Mouse (Mus musculus) cortical plate, adult 2 months (tissue): Measurements from ENCODE around the gene Atf7ip. TPM values are rescaled to one million over a fixed set of nuclear protein-coding genes. Genes with fewer than 3 reads are reported as not detected.

ENCODE experiments used
- H3K27ac ChIP-seq: fragments of 200-500 bp; 2 replicates; pipeline ENCODE4 v1.5.1; 2012; ENCODE audit warnings: low read length, control low read depth, inconsistent platforms; ENCODE audit not compliant: insufficient read depth
- H3K4me1 ChIP-seq: fragments of 200-500 bp; 2 replicates; pipeline ENCODE4 v1.6.1; 2011; ENCODE audit warnings: low read length; ENCODE audit not compliant: control insufficient read depth, insufficient read depth
- H3K4me3 ChIP-seq: fragments of 200-500 bp; 2 replicates; pipeline ENCODE4 v1.5.1; 2011; ENCODE audit warnings: mild to moderate bottlenecking, low read length, control low read depth; ENCODE audit not compliant: insufficient read depth
- CTCF ChIP-seq: fragments of 200-500 bp; IDR thresholded peaks from 2 replicates; pipeline ENCODE4 v1.5.1; 2011; ENCODE audit warnings: mild to moderate bottlenecking, control low read depth, low read length; ENCODE audit not compliant: insufficient read depth; ENCODE audit errors: extremely low read depth
- POLR2A ChIP-seq: fragments of 200-500 bp; IDR thresholded peaks from 2 replicates; pipeline ENCODE4 v1.6.1; 2011; ENCODE audit warnings: mild to moderate bottlenecking, low read length, control low read depth; ENCODE audit not compliant: insufficient read depth; ENCODE audit errors: extremely low read depth
- polyA plus RNA-seq: library from polyadenylated mRNA; depleted of rRNA; stranded (reverse); fragments of >200 nt; gene quantifications from 2 replicates; pipeline ENCODE4 v1.2.3, GENCODE M21; 2012

Atf7ip gene
- polyA plus RNA-seq, 1 experiment = 39.5 TPM

- peak; percentile 64 for TF ChIP-seq CTCF
- no peak for TF ChIP-seq POLR2A
- Histone ChIP-seq H3K4me3 (peak overlapping the region; percentile 11; the same call in 1 of the 2 replicates), H3K4me1 (peaks cover 11% of the 10 kb centered on the region)
These were observed 49.6 kb downstream of the Atf7ip start for GRCm38 (mm10) chr6:136555523-136555915.

GRCm38 (mm10) chr6:136558288-136559005 lies 52.5 kb downstream of the Atf7ip start:
- Histone ChIP-seq H3K4me3 (no peak overlapping the region), H3K4me1 (peaks cover 10% of the 10 kb centered on the region), H3K27ac (peak overlapping the region; percentile 24; the same call in 1 of the 2 replicates)
- TF ChIP-seq POLR2A (no peak), CTCF (no peak)

More at GRCm38 (mm10) chr6:136555523-136555915, 49.6 kb downstream of the Atf7ip start:
- H3K27ac ChIP-seq = no peak overlapping the region

- Histone ChIP-seq H3K4me3 (no peak overlapping the region), H3K27ac (no peak overlapping the region), H3K4me1 (no peaks in the 10 kb centered on the region)
- no peak for TF ChIP-seq POLR2A
These were observed 60.0 kb downstream of the Atf7ip start for GRCm38 (mm10) chr6:136566002-136566401.

GRCm38 (mm10) chr6:136590739-136591138 lies 84.8 kb downstream of the Atf7ip start:
- TF ChIP-seq CTCF (no peak), POLR2A (no peak)
- no peaks in the 10 kb centered on the region for H3K4me1 ChIP-seq
- no peak overlapping the region for H3K27ac ChIP-seq
- no peak overlapping the region for H3K4me3 ChIP-seq

GRCm38 (mm10) chr6:136594541-136594940 lies 88.6 kb downstream of the Atf7ip start:
- Histone ChIP-seq H3K27ac (no peak overlapping the region), H3K4me3 (no peak overlapping the region), H3K4me1 (no peaks in the 10 kb centered on the region)
- TF ChIP-seq CTCF (no peak), POLR2A (no peak)

- no peak for TF ChIP-seq POLR2A
- TF ChIP-seq CTCF = no peak
These were observed 96.6 kb downstream of the Atf7ip start for GRCm38 (mm10) chr6:136602601-136603000.

GRCm38 (mm10) chr6:136611351-136612215 lies 105.6 kb downstream of the Atf7ip start:
- no peak for TF ChIP-seq CTCF
- TF ChIP-seq POLR2A = no peak

More at GRCm38 (mm10) chr6:136602601-136603000, 96.6 kb downstream of the Atf7ip start:
- no peak overlapping the region for H3K27ac ChIP-seq
- H3K4me3 ChIP-seq = no peak overlapping the region
- no peaks in the 10 kb centered on the region; the same call in 1 of the 2 replicates for H3K4me1 ChIP-seq

GRCm38 (mm10) chr6:136612312-136612711 lies 106.3 kb downstream of the Atf7ip start:
- Histone ChIP-seq H3K4me1 (no peaks in the 10 kb centered on the region), H3K27ac (no peak overlapping the region), H3K4me3 (no peak overlapping the region)
- TF ChIP-seq POLR2A (no peak), CTCF (no peak)

More at GRCm38 (mm10) chr6:136611351-136612215, 105.6 kb downstream of the Atf7ip start:
- H3K4me3 ChIP-seq = no peak overlapping the region
- no peaks in the 10 kb centered on the region for H3K4me1 ChIP-seq
- H3K27ac ChIP-seq = no peak overlapping the region

- H3K4me3 ChIP-seq = no peak overlapping the region
- TF ChIP-seq POLR2A (no peak), CTCF (no peak)
- no peaks in the 10 kb centered on the region for H3K4me1 ChIP-seq
- H3K27ac ChIP-seq = no peak overlapping the region
These were observed 108.2 kb downstream of the Atf7ip start for GRCm38 (mm10) chr6:136614156-136614555.
